In genomic region chr7:140116329-140117054, GRCm38 (mm10) we compare ENCODE assay signal across 8 mouse cellular contexts. TPM values are rescaled to one million over a fixed set of nuclear protein-coding genes. Genes with fewer than 3 reads are reported as not detected.
DNase-seq lines count a peak whose midpoint lies in the region; ATAC-seq lines count a peak whose summit lies in the region.

Echs1 (minus strand) TSS chr7:140116476.

- DNase-seq in R1 (ENCODE audit: low read depth, low spot score) = peak; percentile 91
- peak; percentile 86 to 92 for DNase-seq in cerebellum, postnatal 25 days
- peak; percentile 76 to 79 for DNase-seq in frontal cortex, postnatal 14 days (ENCODE audit: low spot score in 2 of 2)
- DNase-seq in layer of hippocampus, postnatal 14 days (ENCODE audit: low spot score in 2 of 2) = peak; percentile 81 to 88
- peak; percentile 96 for DNase-seq in lung, postnatal 10 days
- peak; percentile 68 for DNase-seq in retina, adult 2 months (ENCODE audit: low read depth, low spot score)
- peak; percentile 88 for DNase-seq in thymus, postnatal 25 days

- peak within 1 kb of the TSS; percentile 81 for H3K27ac ChIP-seq in hindbrain, embryonic 12.5 days

- peak within 1 kb of the TSS; percentile 60 for H3K4me3 ChIP-seq in hindbrain, embryonic 12.5 days

- H3K36me3 ChIP-seq in hindbrain, embryonic 12.5 days = peaks cover 14% of the 10 kb centered on the region

- peak; percentile 96 for ATAC-seq in hindbrain, embryonic 12.5 days (ENCODE audit: low FRiP score)

- H3K4me2 ChIP-seq in hindbrain, embryonic 12.5 days (replicated peaks) = peak within 1 kb of the TSS; percentile 90

- WGBS in hindbrain, embryonic 12.5 days = 3% methylated on average over 28 of the region's 28 CpGs

- H3K9ac ChIP-seq in hindbrain, embryonic 12.5 days = peak within 1 kb of the TSS; percentile 73

- no peaks in the 10 kb centered on the region for H3K27me3 ChIP-seq in hindbrain, embryonic 12.5 days

- peaks cover 10% of the 10 kb centered on the region for H3K4me1 ChIP-seq in hindbrain, embryonic 12.5 days

- H3K9me3 ChIP-seq in hindbrain, embryonic 12.5 days (replicated peaks) = no peaks in the 10 kb centered on the region

RNA-seq across cellular contexts. Expression of gene Echs1, which starts in this region (rescaled TPM):
- 134 and 148 TPM in 2 replicates for polyA plus RNA-seq in hindbrain, embryonic 12.5 days (2016; fragmentation: Nextera tagmentation; extraction: Ambion mirVana)
- total RNA-seq in layer of hippocampus, postnatal 14 days (2021) = 10 to 100 TPM; 52.6 to 56.0 TPM

Comparison
In these comparisons a context has a peak if more than half of its experiments do, and no peak if none do; other contexts are left out.
1. Peak in every context shown above with its lines: DNase-seq, ATAC-seq, H3K4me3 ChIP-seq and H3K27ac ChIP-seq.